Mouse (Mus musculus): Measurements from ENCODE around the gene Glb1l3.
"Not testable (repeated sequence)": the region's sequence is repeated elsewhere in the genome, so short reads cannot be mapped to it uniquely, and the experiment has no call there.

Glb1l3 gene

GRCm38 (mm10) chr9:26860751-26861150 is at the start of gene Glb1l3:
Gene Glb1l3 (minus strand): TSS chr9:26860890.
- no peak for DNase-seq (ENCODE audit: low read depth, low spot score)

- DNase-seq (ENCODE audit: low read depth, low spot score), result not testable (repeated sequence)
Observed at GRCm38 (mm10) chr9:26869856-26870255, 9.2 kb upstream of the Glb1l3 start.

GRCm38 (mm10) chr9:26831089-26831488 is 29.6 kb downstream of the Glb1l3 start:
- no peak for DNase-seq (ENCODE audit: low read depth, low spot score)

GRCm38 (mm10) chr9:26819942-26820341 is 40.7 kb downstream of the Glb1l3 start:
- DNase-seq (ENCODE audit: low read depth, low spot score), result no peak

GRCm38 (mm10) chr9:26808735-26809134 is 52.0 kb downstream of the Glb1l3 start:
- DNase-seq (ENCODE audit: low read depth, low spot score), result no peak

- DNase-seq (ENCODE audit: low read depth, low spot score), result peak; percentile 87
Observed at GRCm38 (mm10) chr9:26805935-26806666, 54.6 kb downstream of the Glb1l3 start, which contains the start of gene Glb1l2. Gene Glb1l2 (minus strand): TSS chr9:26806468.

- no peak for DNase-seq (ENCODE audit: low read depth, low spot score)
Observed at GRCm38 (mm10) chr9:26804321-26804720, 56.4 kb downstream of the Glb1l3 start.

GRCm38 (mm10) chr9:26800357-26800756 is 60.3 kb downstream of the Glb1l3 start:
- no peak for DNase-seq (ENCODE audit: low read depth, low spot score)

GRCm38 (mm10) chr9:26798731-26799130 is 62.0 kb downstream of the Glb1l3 start:
- no peak for DNase-seq (ENCODE audit: low read depth, low spot score)

- DNase-seq (ENCODE audit: low read depth, low spot score), result no peak
Observed at GRCm38 (mm10) chr9:26798205-26798604, 62.5 kb downstream of the Glb1l3 start.

GRCm38 (mm10) chr9:26792829-26793228 is 67.9 kb downstream of the Glb1l3 start:
- peak; percentile 65 for DNase-seq (ENCODE audit: low read depth, low spot score)

GRCm38 (mm10) chr9:26783414-26783975 is 77.2 kb downstream of the Glb1l3 start:
- no peak for DNase-seq (ENCODE audit: low read depth, low spot score)

- DNase-seq (ENCODE audit: low read depth, low spot score), result peak; percentile 67
Observed at GRCm38 (mm10) chr9:26778421-26778820, 82.3 kb downstream of the Glb1l3 start.

- peak; percentile 44 for DNase-seq (ENCODE audit: low read depth, low spot score)
Observed at GRCm38 (mm10) chr9:26776122-26776902, 84.4 kb downstream of the Glb1l3 start.

- no peak for DNase-seq (ENCODE audit: low read depth, low spot score)
Observed at GRCm38 (mm10) chr9:26775700-26776099, 85.0 kb downstream of the Glb1l3 start.

- DNase-seq (ENCODE audit: low read depth, low spot score), result no peak
Observed at GRCm38 (mm10) chr9:26768181-26768580, 92.5 kb downstream of the Glb1l3 start.
